Comparison of ENCODE assay signal across 8 mouse cellular contexts in genomic region chr1:60097277-60098023, GRCm38 (mm10). TPM values are rescaled to one million over a fixed set of nuclear protein-coding genes. Genes with fewer than 3 reads are reported as not detected.
A peak's percentile ranks its signal among the peaks of the same experiment; 100 is the strongest.
DNase-seq lines count a peak whose midpoint lies in the region; ATAC-seq and TF ChIP-seq lines count a peak whose summit lies in the region.

No protein-coding gene starts in this region.

- peaks cover 17% of the 10 kb centered on the region; the same call in 1 of the 2 replicates for H3K79me2 ChIP-seq in macrophage (ENCODE audit: inconsistent target)

- TF ChIP-seq CTCF in hindbrain, postnatal 0 days (IDR thresholded peaks at IDR 0.05; ENCODE audit: low read depth) = no peak
- TF ChIP-seq CTCF in left cerebral cortex, adult 2 months (IDR thresholded peaks at IDR 0.05) = no peak

- under 1% methylated on average over 25 of the region's 25 CpGs for WGBS in hindbrain, postnatal 0 days
- WGBS in macrophage (ENCODE audit: missing documents) = 0% methylated on average over 25 of the region's 25 CpGs

- H3K9me3 ChIP-seq in hindbrain, postnatal 0 days (ENCODE audit: low read length) = no peaks in the 10 kb centered on the region

- H3K4me1 ChIP-seq in hindbrain, postnatal 0 days (ENCODE audit: insufficient read depth, low read length) = peaks cover 5% of the 10 kb centered on the region; the same call in 1 of the 2 replicates

- peak overlapping the region; percentile 99 for H3K27ac ChIP-seq in hindbrain, postnatal 0 days
- peak overlapping the region; percentile 99 for H3K27ac ChIP-seq in left cerebral cortex, adult 2 months
- peak overlapping the region; percentile 77 for H3K27ac ChIP-seq in macrophage

- peak overlapping the region; percentile 97 for H3K4me3 ChIP-seq in hindbrain, postnatal 0 days (ENCODE audit: low read length)
- peak overlapping the region; percentile 95 for H3K4me3 ChIP-seq in left cerebral cortex, adult 2 months
- H3K4me3 ChIP-seq in macrophage (ENCODE audit: inconsistent target) = peak overlapping the region; percentile 86

- intact Hi-C loops in left cerebral cortex, adult 2 months (cut with DNase I) = loop anchor here (2.0 to 10.0 kb wide), 4 partner anchors 83 to 1650 kb away; partner anchors contain the start of genes Fam117b, Nbeal1, Nif3l1 and Ppil3

- peak; percentile 92 for ATAC-seq in hindbrain, postnatal 0 days

- H3K9ac ChIP-seq in hindbrain, postnatal 0 days (replicated peaks; ENCODE audit: low read length) = peak overlapping the region; percentile 98

- DNase-seq in T-cell, adult 2 months (ENCODE audit: low spot score) = peak; percentile 75
- peak; percentile 72 to 74 for DNase-seq in cerebellum, postnatal 10 days
- peak; percentile 33 to 53 for DNase-seq in frontal cortex, postnatal 25 days (ENCODE audit: low spot score in 2 of 2)
- DNase-seq in hindbrain, postnatal 0 days (ENCODE audit: low spot score) = peak; percentile 84
- peak; percentile 33 to 65 for DNase-seq in left cerebral cortex, adult 2 months (ENCODE audit: extremely low spot score in 1 of 2, low spot score in 2 of 2)
- DNase-seq in right cerebral cortex, adult 2 months (ENCODE audit: low spot score in 2 of 2) = peak; percentile 73 to 75
- DNase-seq in urinary bladder, postnatal 25 days (ENCODE audit: low spot score) = peak; percentile 43

- peak overlapping the region; percentile 68 for H3K4me2 ChIP-seq in hindbrain, postnatal 0 days (ENCODE audit: low read depth, low read length)

- no peaks in the 10 kb centered on the region for H3K27me3 ChIP-seq in hindbrain, postnatal 0 days (ENCODE audit: insufficient read depth, low read length)

- H3K36me3 ChIP-seq in hindbrain, postnatal 0 days (ENCODE audit: insufficient read depth, low read length) = peaks cover 10% of the 10 kb centered on the region; the same call in 1 of the 2 replicates
- H3K36me3 ChIP-seq in macrophage (ENCODE audit: inconsistent target) = peaks cover 6% of the 10 kb centered on the region; the same call in 1 of the 2 replicates

RNA-seq across cellular contexts. Expression of gene Carf, which starts 0.6 kb away (rescaled TPM):
- 12.3 and 14.1 TPM in 2 replicates for total RNA-seq in hindbrain, postnatal 0 days (2014; rRNA removed)
- polyA plus RNA-seq in hindbrain, postnatal 0 days (2015; fragmentation: Nextera tagmentation; extraction: Ambion mirVana) = 7.9 and 8.0 TPM in 2 replicates
- total RNA-seq in left cerebral cortex, adult 2 months (2021) = 10 to 100 TPM; 26.2 to 26.9 TPM
- total RNA-seq in macrophage (2018; cell fraction: chromatin; rRNA removed) = 10 to 100 TPM in 20 of 26 experiments, 1 to 10 TPM in 6; 5.5 to 50.7 (median 27.5) TPM
- 1 to 10 TPM in 25 of 26 experiments, under 1 TPM in 1; 0.86 to 5.3 (median 3.2) TPM for total RNA-seq in macrophage (2018; cell fraction: cytosol; rRNA removed)
- 10 to 100 TPM in 17 of 26 experiments, 1 to 10 TPM in 9; 4.3 to 46.4 (median 13.0) TPM for total RNA-seq in macrophage (2018; cell fraction: nucleus; rRNA removed)
- polyA plus RNA-seq in macrophage (2018) = 2.2 to 2.9 TPM (median 2.7 TPM) in 3 replicates

RNA-seq across cellular contexts. Expression of gene Wdr12, which starts 1.0 kb away (rescaled TPM):
- total RNA-seq in hindbrain, postnatal 0 days (2014; rRNA removed) = 11.0 and 15.8 TPM in 2 replicates
- 44.9 and 46.9 TPM in 2 replicates for polyA plus RNA-seq in hindbrain, postnatal 0 days (2015; fragmentation: Nextera tagmentation; extraction: Ambion mirVana)
- total RNA-seq in left cerebral cortex, adult 2 months (2021) = 10 to 100 TPM; 30.4 to 32.4 TPM
- total RNA-seq in macrophage (2018; cell fraction: chromatin; rRNA removed) = 10 to 100 TPM in 15 of 26 experiments, 1 to 10 TPM in 11; 2.6 to 56.7 (median 15.1) TPM
- total RNA-seq in macrophage (2018; cell fraction: cytosol; rRNA removed) = 10 to 100 TPM in 1 of 26 experiments, 1 to 10 TPM in 25; 4.2 to 10.1 (median 8.3) TPM
- 10 to 100 TPM in 9 of 26 experiments, 1 to 10 TPM in 17; 1.9 to 29.3 (median 5.9) TPM for total RNA-seq in macrophage (2018; cell fraction: nucleus; rRNA removed)
- 9.2 to 17.4 TPM (median 16.3 TPM) in 3 replicates for polyA plus RNA-seq in macrophage (2018)

RNA-seq across cellular contexts. Expression of gene Ica1l, which starts 54.5 kb away (rescaled TPM):
- total RNA-seq in hindbrain, postnatal 0 days (2014; rRNA removed) = 51.7 and 52.0 TPM in 2 replicates
- polyA plus RNA-seq in hindbrain, postnatal 0 days (2015; fragmentation: Nextera tagmentation; extraction: Ambion mirVana) = 56.4 and 61.3 TPM in 2 replicates
- total RNA-seq in left cerebral cortex, adult 2 months (2021) = 10 to 100 TPM; 36.2 to 37.8 TPM
- total RNA-seq in macrophage (2018; cell fraction: chromatin; rRNA removed) = not detected
- total RNA-seq in macrophage (2018; cell fraction: cytosol; rRNA removed) = under 1 TPM in 12 of 26 experiments, not detected in 14; 0.03 to 0.31 (median 0.06) TPM
- total RNA-seq in macrophage (2018; cell fraction: nucleus; rRNA removed) = not detected
- polyA plus RNA-seq in macrophage (2018) = not detected in 3 replicates

Comparison
In these comparisons a context has a peak if more than half of its experiments do, and no peak if none do; other contexts are left out.
1. Peak in every context shown above with its lines: DNase-seq, ATAC-seq, H3K4me3 ChIP-seq and H3K27ac ChIP-seq.